Mouse (Mus musculus) hindbrain, embryonic 12.5 days (tissue): ENCODE results near the gene Cdhr2. TPM values are rescaled to one million over a fixed set of nuclear protein-coding genes. Genes with fewer than 3 reads are reported as not detected.

Source experiments
- ATAC-seq: fragments of 200-750 bp; cut with Nextera tagmentation; 2 replicates; pipeline ENCODE4 v1.8.0; 2017; ENCODE audit warnings: moderate TSS enrichment; ENCODE audit not compliant: low FRiP score
- H3K27ac ChIP-seq: fragments of 300-500 bp; sonication (generic); 2 replicates; pipeline ENCODE4 v1.5.1; 2016; ENCODE audit warnings: mild to moderate bottlenecking
- H3K27me3 ChIP-seq: fragments of 300-500 bp; sonication (generic); 2 replicates; pipeline ENCODE4 v1.6.1; 2016; ENCODE audit warnings: mild to moderate bottlenecking
- H3K36me3 ChIP-seq: fragments of 300-500 bp; sonication (generic); 2 replicates; pipeline ENCODE4 v1.6.1; 2016; ENCODE audit warnings: mild to moderate bottlenecking
- H3K4me1 ChIP-seq: fragments of 300-500 bp; sonication (generic); 2 replicates; pipeline ENCODE4 v1.6.1; 2016
- H3K4me2 ChIP-seq: fragments of 300-500 bp; sonication (generic); replicated peaks from 2 replicates; pipeline ENCODE4 v1.6.1; 2016; ENCODE audit warnings: mild to moderate bottlenecking
- H3K4me3 ChIP-seq: fragments of 300-500 bp; sonication (generic); 2 replicates; pipeline ENCODE4 v1.5.1; 2016; ENCODE audit warnings: mild to moderate bottlenecking
- H3K9ac ChIP-seq: fragments of 300-500 bp; sonication (generic); 2 replicates; pipeline ENCODE4 v1.6.1; 2016; ENCODE audit warnings: mild to moderate bottlenecking, moderate library complexity
- H3K9me3 ChIP-seq: fragments of 300-500 bp; sonication (generic); replicated peaks from 2 replicates; pipeline ENCODE4 v1.6.1; 2016; ENCODE audit warnings: mild to moderate bottlenecking
- WGBS: fragments of 180-500 bp; shearing (Covaris S2); methylation state at CpG from one replicate; pipeline ENCODE4 v1.1.7; 2016; 5-methylcytosine and 5-hydroxymethylcytosine counted together
- polyA plus RNA-seq: library from polyadenylated mRNA; unstranded; fragments of >200 nt; fragmentation: Nextera tagmentation; extraction: Ambion mirVana; gene quantifications from 2 replicates; pipeline ENCODE4 v1.2.1, GENCODE M21; 2016

Gene Cdhr2
- not detected in 2 replicates for polyA plus RNA-seq

DNA sequence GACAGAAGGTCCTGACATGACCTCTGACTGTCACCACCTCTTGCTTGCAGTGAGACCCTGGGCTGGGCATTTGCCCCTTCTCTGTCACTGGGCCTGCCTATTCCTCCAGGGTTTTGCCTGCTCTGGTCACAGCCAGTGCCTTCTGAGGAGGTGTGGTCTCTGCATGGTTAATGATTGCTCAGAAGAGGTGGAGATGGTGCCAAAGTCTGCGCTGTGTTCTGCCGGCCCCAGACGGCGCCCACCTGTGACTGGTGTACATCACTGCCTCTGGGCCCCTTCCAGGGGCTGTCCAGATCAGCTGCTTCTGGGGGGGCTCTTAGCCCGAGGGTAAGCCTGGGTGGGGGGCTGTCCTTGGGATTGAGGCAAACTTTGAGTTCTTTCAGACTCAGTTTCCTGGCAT is at the start of gene Cdhr2:
Cdhr2 (plus strand) TSS at position 219 of the 400 bp plus-strand sequence.
- H3K9me3 ChIP-seq, result no peaks in the 10 kb centered on the region
- H3K9ac ChIP-seq, result no peak within 1 kb of the TSS
- no peak for ATAC-seq
- H3K27ac ChIP-seq, result no peak within 1 kb of the TSS
- no peaks in the 10 kb centered on the region for H3K36me3 ChIP-seq
- no peaks in the 10 kb centered on the region for H3K4me1 ChIP-seq
- no peak within 1 kb of the TSS for H3K4me3 ChIP-seq
- WGBS, result 60% methylated on average over 5 of the region's 5 CpGs
- H3K4me2 ChIP-seq, result no peak within 1 kb of the TSS
- H3K27me3 ChIP-seq, result peaks cover 3% of the 10 kb centered on the region

DNA sequence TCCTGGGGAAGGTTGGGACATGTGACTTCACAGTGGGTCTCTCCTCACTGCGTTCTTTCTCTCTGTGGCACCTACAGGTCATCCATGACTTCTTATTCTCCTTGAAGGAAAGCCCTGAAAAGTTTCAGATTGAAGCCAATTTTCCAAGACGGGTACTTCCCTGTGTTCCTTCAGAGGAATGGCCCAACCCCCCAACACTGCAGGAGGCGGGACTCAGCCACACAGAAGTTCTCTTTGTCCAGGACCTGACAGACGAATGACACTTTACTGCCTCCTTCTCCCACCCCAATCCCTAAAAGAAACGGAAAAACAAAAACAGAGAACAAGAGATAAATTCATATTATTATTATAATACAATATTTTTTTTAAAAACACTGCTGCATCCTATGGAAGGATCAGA is 40.4 kb upstream of the Cdhr2 start:
- H3K36me3 ChIP-seq, result peaks cover 71% of the 10 kb centered on the region

DNA sequence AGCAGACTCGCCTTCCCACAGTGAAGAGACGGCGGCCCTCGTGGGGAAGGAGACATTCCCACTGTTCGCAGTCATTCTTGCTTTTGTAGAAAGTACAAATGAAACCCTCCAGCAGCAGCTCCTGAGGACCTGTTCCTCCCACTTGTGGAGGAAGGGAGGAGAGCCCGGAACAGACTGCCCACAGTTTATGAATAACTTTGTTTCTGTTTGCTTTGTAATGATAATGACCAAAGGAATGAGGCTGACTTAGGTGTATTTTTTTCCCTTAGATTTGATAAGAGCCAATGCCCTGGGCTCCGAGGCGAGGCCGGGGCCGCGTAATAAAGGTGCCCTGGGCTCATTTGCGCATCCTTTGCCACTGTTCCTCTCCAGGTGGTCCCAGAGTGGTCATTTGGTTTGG is 39.9 kb upstream of the Cdhr2 start:
- Histone ChIP-seq H3K4me2 (no peak overlapping the region), H3K9me3 (no peaks in the 10 kb centered on the region), H3K4me1 (no peaks in the 10 kb centered on the region), H3K4me3 (no peak overlapping the region), H3K27ac (no peak overlapping the region), H3K36me3 (peaks cover 68% of the 10 kb centered on the region), H3K27me3 (no peaks in the 10 kb centered on the region), H3K9ac (no peak overlapping the region)
- ATAC-seq, result no peak
- 80% methylated on average over 12 of the region's 12 CpGs for WGBS

More for the DNA sequence above, 40.4 kb upstream of the Cdhr2 start:
- H3K9me3 ChIP-seq, result no peaks in the 10 kb centered on the region
- no peaks in the 10 kb centered on the region for H3K27me3 ChIP-seq
- no peak overlapping the region for H3K4me3 ChIP-seq
- no peak overlapping the region for H3K4me2 ChIP-seq
- no peaks in the 10 kb centered on the region for H3K4me1 ChIP-seq
- H3K27ac ChIP-seq, result no peak overlapping the region
- no peak overlapping the region for H3K9ac ChIP-seq
- no peak for ATAC-seq
- 46% methylated on average over 5 of the region's 5 CpGs for WGBS

DNA sequence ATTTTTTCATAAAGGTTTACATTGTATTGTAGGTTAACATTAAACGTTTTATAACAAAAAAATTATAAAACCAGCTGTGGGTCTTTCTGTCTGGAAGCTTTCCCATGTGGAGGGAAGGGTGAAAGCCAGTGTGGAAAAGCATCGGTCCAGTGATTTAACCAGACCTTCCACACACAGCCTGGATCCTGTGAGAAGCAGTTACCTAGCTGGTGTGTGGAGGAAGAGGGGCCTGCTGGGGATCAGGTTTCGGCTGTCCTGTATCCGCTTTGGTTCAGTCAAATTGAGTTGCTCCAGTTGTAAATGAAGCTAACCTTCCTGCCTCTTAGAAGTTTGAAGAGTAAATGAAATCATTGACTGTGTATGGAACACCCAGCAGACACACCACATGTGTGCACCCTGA is 37.3 kb upstream of the Cdhr2 start:
- no peak for ATAC-seq
- 83% methylated on average over 4 of the region's 4 CpGs for WGBS

DNA sequence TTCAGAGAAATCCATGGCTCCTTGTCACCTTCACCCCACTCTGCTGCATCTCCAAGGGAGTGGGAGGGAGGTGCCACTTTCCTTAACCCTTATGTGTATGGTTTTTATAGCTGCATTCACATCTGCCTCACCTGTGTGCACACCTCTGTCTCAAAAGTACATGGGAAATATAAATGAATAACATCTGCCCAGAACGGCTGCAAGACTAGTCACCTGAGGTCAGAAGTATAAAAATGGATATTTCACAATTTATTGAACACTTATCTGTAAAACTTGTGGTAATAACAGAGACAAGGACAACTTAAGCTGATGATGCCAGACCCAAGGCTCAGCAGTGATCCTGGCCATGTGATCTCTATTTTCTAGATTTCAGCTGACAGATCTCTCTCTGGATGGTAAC is 36.8 kb upstream of the Cdhr2 start:
- 93% methylated on average over 1 of the region's 1 CpGs for WGBS
- H3K9me3 ChIP-seq, result no peaks in the 10 kb centered on the region
- no peaks in the 10 kb centered on the region for H3K27me3 ChIP-seq
- H3K27ac ChIP-seq, result no peak overlapping the region
- peaks cover 47% of the 10 kb centered on the region for H3K36me3 ChIP-seq
- ATAC-seq, result no peak
- no peak overlapping the region for H3K4me2 ChIP-seq
- H3K9ac ChIP-seq, result no peak overlapping the region
- no peak overlapping the region for H3K4me3 ChIP-seq
- no peaks in the 10 kb centered on the region for H3K4me1 ChIP-seq

More for the DNA sequence above, 37.3 kb upstream of the Cdhr2 start:
- H3K4me2 ChIP-seq, result no peak overlapping the region
- no peak overlapping the region for H3K27ac ChIP-seq
- no peak overlapping the region for H3K4me3 ChIP-seq
- H3K4me1 ChIP-seq, result no peaks in the 10 kb centered on the region
- peaks cover 50% of the 10 kb centered on the region for H3K36me3 ChIP-seq
- no peaks in the 10 kb centered on the region for H3K9me3 ChIP-seq
- H3K27me3 ChIP-seq, result no peaks in the 10 kb centered on the region
- H3K9ac ChIP-seq, result no peak overlapping the region

DNA sequence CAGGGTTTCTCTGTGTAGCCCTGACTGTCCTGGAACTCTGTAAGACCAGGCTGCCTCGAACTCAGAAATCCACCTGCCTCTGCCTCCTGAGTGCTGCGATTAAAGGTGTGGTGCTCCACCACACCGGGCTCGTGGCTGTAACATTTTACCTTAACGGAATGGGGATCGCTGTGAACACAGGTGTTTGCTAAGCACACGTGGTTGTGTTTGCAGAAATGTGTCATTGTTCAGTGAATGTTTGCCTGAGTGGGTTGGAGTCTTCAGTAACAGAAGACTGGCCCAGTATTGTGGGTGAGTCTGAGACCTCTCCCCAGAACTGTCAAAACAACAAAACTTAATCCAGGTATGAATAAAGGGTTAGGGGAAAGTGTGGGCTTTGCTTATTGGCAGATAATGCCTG is 36.2 kb upstream of the Cdhr2 start:
- no peak overlapping the region for H3K4me2 ChIP-seq
- ATAC-seq, result no peak
- no peak overlapping the region for H3K9ac ChIP-seq
- peaks cover 47% of the 10 kb centered on the region for H3K36me3 ChIP-seq
- no peak overlapping the region for H3K27ac ChIP-seq
- H3K4me3 ChIP-seq, result no peak overlapping the region
- no peaks in the 10 kb centered on the region for H3K9me3 ChIP-seq
- WGBS, result 97% methylated on average over 7 of the region's 7 CpGs
- H3K27me3 ChIP-seq, result no peaks in the 10 kb centered on the region
- no peaks in the 10 kb centered on the region for H3K4me1 ChIP-seq

DNA sequence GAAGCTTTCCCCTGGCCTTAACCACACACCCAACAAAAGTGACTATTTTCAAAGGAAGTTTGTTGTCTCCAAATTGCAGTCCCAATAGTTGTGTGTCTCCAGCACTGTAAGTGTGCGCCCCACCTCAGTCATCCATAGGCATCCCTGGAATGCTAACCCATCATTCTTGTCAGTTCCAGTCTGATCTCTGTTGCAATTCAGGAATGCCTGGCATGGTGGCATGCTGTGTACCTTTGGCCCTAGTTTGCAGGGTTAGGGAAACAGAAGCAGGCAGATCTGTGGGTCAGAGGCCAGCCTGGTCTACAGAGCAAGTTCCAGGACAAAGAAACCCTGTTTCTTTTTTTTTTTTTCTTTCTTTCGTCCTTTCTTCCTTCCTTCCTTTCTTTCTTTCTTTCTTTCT is 30.8 kb upstream of the Cdhr2 start:
- no peaks in the 10 kb centered on the region for H3K9me3 ChIP-seq
- H3K27ac ChIP-seq, result no peak overlapping the region
- no peak for ATAC-seq
- H3K4me3 ChIP-seq, result no peak overlapping the region
- H3K4me1 ChIP-seq, result no peaks in the 10 kb centered on the region
- no peak overlapping the region for H3K9ac ChIP-seq
- peaks cover 10% of the 10 kb centered on the region for H3K36me3 ChIP-seq
- 71% methylated on average over 2 of the region's 2 CpGs for WGBS
- H3K27me3 ChIP-seq, result no peaks in the 10 kb centered on the region
- no peak overlapping the region for H3K4me2 ChIP-seq

DNA sequence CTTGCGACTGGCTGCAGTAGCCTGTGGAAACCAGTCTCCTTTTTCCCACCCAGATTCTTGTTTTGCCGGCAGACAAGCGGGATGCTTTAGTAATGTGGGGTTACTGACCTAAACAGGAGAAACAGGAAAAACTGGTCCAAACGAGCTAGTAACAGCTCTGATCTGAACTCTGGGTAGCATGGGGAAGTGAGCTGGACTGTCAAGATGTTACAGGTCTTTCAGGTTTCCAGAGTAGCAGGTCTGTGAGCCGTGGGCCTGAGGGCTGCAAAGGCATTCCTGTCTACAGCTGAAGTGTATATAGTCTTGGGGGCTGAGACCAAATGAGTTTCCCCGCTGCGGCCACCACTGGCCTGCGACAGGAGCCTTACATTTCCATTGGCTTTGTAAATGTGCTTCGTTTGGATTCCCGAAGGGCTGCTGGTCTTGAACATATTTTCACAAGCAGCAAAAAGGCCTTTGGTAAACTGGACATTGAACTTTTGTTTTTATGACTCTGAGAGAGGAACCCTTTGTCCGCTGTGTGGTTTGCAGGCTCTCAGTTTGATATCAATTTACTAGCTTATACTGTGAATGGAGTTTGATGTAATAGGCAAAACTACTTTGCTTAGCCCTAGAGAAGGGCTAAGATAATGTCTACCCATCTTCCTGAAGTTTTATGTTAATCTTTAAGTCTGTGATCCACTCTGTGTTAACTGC is 25.2 kb upstream of the Cdhr2 start:
- H3K4me2 ChIP-seq, result no peak overlapping the region
- no peak overlapping the region for H3K9ac ChIP-seq

DNA sequence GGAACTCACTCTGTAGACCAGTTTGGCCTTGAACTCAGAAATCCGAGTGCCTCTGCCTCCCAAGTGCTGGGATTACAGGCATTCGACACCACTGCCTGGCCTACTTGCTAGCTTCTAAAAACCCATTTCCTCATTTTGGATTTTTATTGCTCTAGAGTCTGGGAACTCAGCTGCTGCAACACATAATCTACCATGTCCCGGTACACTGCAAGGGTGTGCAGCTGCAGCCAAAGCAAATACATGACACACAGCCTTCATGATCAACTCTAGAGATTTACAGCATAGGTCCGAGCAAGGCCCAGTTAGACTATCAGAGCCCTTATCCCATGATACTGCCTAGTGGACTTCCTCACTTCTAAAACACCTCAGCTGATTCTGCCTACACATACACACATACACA is 23.0 kb upstream of the Cdhr2 start:
- Histone ChIP-seq H3K4me1 (0 out of 2 replicates have a peak, but pooled peaks cover 4% of the 10 kb centered on the region), H3K4me3 (no peak overlapping the region), H3K36me3 (peaks cover 47% of the 10 kb centered on the region), H3K9ac (no peak overlapping the region), H3K27me3 (no peaks in the 10 kb centered on the region), H3K4me2 (no peak overlapping the region), H3K27ac (0 out of 2 replicates have a peak overlapping the region, but pooled peaks have one; percentile 12), H3K9me3 (no peaks in the 10 kb centered on the region)
- no peak for ATAC-seq
- WGBS, result 85% methylated on average over 4 of the region's 4 CpGs

More for the DNA sequence above, 25.2 kb upstream of the Cdhr2 start:
- Histone ChIP-seq H3K27me3 (no peaks in the 10 kb centered on the region), H3K4me1 (0 out of 2 replicates have a peak, but pooled peaks cover 2% of the 10 kb centered on the region), H3K9me3 (no peaks in the 10 kb centered on the region), H3K36me3 (peaks cover 24% of the 10 kb centered on the region), H3K4me3 (no peak overlapping the region), H3K27ac (no peak overlapping the region)
- 58% methylated on average over 11 of the region's 11 CpGs for WGBS
- ATAC-seq, result no peak

DNA sequence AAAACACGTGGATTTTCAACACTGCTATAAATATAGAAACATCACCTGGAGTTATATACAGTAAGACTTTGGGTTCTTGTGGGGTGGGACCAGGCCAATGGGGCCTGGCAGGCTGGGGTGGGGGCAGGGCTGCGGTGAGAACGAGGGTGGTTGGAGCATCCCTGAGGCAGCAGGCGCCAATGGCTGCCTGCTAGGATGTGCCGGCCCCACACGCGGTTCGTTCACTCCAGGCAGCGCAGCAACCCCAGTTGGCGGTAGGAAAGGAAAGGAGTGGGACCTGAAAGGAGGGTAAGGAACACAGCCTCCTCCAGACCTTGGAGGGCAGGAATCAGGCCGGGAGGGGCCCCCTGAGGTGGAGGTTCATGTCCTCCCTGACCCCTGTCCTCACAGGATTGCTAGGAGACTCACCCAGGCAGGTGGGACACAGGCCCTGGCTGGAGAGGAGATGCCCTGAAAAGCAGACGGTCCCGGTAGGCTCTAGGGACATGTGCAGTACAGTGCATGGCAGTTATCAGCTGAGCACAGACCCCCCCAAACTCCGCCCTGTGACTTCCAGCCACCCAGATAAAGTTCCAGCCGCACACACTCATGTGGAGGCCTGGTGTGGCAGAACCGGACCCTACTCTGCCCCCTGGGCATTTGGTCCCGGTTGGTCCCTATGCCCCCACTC is 20.9 kb upstream of the Cdhr2 start:
- no peak for ATAC-seq
- Histone ChIP-seq H3K4me1 (peaks cover 19% of the 10 kb centered on the region), H3K4me2 (no peak overlapping the region), H3K27ac (no peak overlapping the region), H3K9ac (no peak overlapping the region), H3K4me3 (no peak overlapping the region), H3K9me3 (no peaks in the 10 kb centered on the region), H3K27me3 (no peaks in the 10 kb centered on the region), H3K36me3 (peaks cover 64% of the 10 kb centered on the region)
- WGBS, result 80% methylated on average over 17 of the region's 17 CpGs

DNA sequence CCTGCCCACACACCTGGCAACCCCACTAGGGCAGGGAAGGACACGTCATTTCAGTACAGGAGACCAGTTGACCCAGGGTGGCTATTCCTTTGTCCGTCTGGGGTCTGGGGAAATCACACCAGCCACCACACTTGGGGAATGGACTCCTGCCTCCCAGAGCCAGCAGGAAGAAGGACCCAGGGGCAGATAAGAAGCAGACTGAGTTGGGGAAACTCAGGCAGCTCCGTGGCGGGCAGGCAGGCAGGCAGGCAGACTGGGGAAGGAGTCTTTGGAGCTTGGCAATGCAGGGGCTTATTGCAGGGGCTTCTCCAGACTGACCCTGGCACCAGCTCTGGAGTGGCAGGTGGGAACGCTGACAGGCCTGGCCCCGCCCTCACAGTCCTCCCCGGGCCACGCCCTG is 20.0 kb upstream of the Cdhr2 start:
- H3K27ac ChIP-seq, result no peak overlapping the region
- H3K4me3 ChIP-seq, result no peak overlapping the region
- H3K27me3 ChIP-seq, result no peaks in the 10 kb centered on the region
- ATAC-seq, result no peak
- H3K4me2 ChIP-seq, result no peak overlapping the region
- peaks cover 64% of the 10 kb centered on the region for H3K36me3 ChIP-seq
- peaks cover 29% of the 10 kb centered on the region for H3K4me1 ChIP-seq
- 88% methylated on average over 8 of the region's 8 CpGs for WGBS
- H3K9me3 ChIP-seq, result no peaks in the 10 kb centered on the region
- no peak overlapping the region for H3K9ac ChIP-seq

DNA sequence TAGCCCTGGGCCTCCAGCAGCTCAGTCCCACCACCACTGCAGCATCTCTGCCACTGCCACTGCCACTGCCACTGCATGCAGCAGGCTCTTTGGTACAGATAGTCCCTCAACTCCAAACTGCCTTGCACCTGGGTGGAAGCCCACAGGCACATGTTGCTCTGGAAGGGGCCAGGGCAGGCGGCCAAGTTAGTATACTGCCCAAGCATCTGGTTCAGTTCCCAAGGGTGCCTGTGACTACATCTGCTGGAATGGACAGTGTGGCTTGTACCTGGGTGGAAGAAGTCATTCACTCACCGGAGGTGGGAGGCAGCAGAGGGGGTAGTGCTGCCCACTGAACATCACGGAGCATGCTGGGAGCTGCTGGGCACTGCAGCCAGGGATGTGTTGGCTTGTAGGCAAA is 18.0 kb upstream of the Cdhr2 start:
- Histone ChIP-seq H3K4me3 (no peak overlapping the region), H3K9me3 (no peaks in the 10 kb centered on the region), H3K36me3 (peaks cover 64% of the 10 kb centered on the region), H3K27me3 (no peaks in the 10 kb centered on the region), H3K4me1 (peaks cover 31% of the 10 kb centered on the region), H3K4me2 (no peak overlapping the region), H3K27ac (no peak overlapping the region), H3K9ac (no peak overlapping the region)
- WGBS, result 98% methylated on average over 3 of the region's 3 CpGs
- ATAC-seq, result no peak
